Mouse (Mus musculus) spleen, postnatal 36 days (tissue): Measurements from ENCODE around the gene Acr.

Experiments used
- DNase-seq, 2 experiments: peaks; one replicate each; pipeline ENCODE4 v3.0.0; 2022; ENCODE audit warnings: low spot score in 2 of 2, mixed read lengths in 1 of 2

The Acr gene

DNA sequence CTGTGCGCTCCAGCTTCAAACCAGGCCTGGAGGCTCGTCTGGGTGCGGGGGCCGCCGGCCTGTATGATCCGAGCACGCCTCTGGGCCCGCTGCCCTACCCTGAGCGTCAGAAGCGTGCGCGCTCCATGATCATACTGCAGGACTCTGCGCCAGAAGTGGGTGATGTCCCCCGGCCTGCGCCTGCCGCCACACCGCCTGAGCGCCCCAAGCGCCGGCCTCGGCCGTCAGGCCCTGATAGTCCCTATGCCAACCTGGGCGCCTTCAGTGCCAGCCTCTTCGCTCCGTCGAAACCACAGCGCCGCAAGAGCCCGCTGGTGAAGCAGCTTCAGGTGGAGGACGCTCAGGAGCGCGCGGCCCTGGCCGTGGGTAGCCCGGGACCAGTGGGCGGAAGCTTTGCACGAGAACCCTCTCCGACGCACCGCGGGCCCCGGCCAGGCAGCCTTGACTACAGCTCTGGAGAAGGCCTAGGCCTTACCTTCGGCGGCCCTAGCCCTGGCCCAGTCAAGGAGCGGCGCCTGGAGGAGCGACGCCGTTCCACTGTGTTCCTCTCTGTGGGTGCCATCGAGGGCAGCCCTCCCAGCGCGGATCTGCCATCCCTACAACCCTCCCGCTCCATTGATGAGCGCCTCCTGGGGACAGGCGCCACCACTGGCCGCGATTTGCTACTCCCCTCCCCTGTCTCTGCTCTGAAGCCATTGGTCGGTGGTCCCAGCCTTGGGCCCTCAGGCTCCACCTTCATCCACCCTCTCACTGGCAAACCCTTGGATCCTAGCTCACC, 20.1 kb upstream of the Acr start:
- no peak for DNase-seq

DNA sequence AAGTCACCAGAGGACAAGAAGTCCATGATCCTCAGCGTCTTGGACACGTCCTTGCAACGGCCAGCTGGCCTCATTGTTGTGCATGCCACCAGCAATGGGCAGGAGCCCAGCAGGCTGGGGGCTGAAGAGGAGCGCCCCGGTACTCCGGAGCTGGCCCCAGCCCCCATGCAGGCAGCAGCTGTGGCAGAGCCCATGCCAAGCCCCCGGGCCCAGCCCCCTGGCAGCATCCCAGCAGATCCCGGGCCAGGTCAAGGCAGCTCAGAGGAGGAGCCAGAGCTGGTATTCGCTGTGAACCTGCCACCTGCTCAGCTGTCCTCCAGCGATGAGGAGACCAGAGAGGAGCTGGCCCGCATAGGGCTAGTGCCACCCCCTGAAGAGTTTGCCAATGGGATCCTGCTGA, 19.3 kb upstream of the Acr start:
- DNase-seq, result no peak

DNA sequence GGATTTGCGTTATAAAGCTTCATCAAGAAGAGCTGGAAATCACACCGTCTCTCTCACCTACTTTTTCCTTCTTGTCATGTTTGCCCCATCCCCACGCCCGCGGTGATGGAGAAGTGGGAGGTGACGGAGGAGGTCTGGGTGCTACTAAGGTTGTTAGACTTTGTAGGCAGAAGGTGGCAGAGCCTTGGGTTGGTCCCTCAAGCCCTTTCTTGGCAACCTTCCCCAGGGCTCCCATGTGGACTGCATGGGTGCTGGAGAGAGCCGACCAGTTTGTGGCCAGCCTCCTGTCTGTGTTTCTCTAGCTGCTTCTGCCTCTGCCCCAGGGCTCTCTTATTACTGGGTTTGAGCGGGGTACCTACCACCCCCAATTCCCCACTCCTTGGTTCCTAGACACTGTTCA, 17.6 kb upstream of the Acr start:
- no peak for DNase-seq

DNA sequence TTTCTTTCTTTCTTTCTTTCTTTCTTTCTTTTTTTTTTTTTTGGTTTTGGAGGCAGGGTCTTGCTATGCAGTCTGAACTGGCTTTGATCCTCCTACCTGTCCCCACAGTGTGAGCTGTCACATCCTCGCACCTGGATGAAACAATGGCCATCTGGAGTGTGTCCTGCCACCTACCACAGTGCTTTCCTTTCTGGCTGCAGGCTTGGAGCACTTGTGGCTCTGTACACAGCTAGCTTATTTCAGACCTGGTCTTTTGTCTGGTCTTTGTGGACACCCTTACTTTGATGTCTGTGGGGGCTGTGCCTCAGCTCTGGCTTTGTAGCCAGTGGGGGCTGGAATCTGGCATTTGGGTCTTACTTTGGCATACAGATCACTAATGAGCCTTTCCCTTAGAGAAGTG, 16.4 kb upstream of the Acr start:
- DNase-seq, result no peak

DNA sequence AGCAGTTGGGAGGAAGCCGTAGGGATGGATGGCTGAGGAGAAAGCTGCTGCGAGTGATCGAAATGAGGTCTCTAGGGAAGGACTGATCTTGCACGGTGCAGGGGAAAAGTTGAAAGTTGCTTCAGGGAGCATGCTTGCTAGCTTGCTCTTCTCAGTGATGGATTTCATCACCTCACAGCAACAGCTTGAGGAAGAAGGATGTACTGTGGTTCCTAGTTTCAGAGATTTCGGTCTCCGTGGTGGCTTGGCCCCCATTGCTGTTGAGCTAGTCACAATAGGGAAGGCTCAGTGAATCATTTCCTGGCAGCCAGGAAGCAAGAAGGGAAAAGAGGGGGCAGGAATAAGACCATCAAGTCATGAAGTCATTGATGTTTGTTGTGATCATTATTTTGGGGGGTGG, 12.5 kb upstream of the Acr start:
- no peak for DNase-seq

DNA sequence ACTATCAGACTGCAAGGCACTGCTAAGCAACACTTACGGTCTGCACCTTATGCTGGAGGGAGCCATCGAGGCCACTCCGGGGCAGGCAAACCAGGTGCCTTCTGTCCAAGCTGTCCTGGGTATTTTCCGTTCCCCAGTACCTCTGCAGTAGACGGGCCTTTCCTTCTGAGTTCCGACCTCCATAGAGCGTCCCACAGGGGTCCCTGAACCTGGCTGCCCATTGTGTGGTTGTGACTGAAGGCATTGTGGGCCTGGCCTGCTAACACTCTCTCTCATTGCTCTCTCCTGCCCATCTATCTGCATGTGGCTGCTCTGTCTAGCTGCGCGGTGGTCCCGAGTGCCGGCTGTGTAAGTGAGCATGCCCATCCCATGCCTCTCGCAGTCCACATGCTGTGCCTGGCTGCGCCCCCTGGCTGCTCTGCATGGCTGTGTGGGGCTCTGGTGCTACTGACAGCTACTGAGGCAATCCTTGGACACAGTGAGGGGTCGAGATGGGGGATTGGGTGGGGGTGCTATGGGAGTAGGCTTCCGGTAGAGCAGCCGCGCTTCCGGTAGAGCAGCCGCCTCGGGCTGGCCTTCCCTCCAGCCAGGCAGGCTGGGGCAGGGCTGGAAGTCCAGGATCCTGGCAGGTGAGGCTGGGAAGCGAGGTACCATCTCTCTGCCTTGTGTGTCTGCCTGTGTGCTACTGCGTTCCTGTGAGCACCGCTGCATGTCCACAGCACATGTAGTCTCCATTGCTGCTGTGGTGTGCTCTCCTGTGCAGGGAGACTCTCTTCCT, 11.5 kb upstream of the Acr start:
- DNase-seq, result no peak

DNA sequence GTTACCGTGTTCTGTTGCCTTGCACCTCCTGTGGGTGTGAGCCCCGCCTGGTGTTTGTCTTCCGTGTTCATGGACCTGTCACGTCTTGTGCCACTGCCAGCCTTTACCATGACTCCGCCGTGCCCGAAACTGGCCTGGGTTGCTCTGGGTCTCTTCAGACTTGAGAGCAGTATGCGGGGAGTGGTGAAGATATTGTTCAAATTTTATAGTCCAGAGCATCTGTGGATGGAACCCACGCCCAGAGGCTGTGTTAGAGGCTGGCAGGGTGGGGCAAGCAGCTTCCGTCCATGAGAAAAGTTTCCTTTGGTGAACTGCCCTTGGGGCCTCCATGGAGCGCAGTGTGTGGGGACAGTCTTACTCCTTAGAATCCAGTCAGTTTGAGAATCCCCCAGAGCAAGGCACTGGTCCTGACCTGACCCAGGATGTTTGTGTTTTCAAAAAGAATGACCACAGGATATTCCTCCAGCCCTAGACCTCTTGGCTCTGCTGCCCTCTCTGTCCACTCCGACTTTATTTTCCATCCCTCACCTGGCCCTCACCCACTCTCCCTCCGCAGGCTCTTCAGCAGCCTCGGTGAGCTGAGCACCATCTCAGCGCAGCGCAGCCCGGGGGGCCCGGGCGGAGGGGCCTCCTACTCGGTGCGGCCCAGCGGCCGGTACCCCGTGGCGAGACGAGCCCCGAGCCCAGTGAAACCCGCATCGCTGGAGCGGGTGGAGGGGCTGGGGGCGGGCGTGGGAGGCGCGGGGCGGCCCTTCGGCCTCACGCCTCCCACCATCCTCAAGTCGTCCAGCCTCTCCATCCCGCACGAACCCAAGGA, 10.7 kb upstream of the Acr start:
- no peak for DNase-seq

DNA sequence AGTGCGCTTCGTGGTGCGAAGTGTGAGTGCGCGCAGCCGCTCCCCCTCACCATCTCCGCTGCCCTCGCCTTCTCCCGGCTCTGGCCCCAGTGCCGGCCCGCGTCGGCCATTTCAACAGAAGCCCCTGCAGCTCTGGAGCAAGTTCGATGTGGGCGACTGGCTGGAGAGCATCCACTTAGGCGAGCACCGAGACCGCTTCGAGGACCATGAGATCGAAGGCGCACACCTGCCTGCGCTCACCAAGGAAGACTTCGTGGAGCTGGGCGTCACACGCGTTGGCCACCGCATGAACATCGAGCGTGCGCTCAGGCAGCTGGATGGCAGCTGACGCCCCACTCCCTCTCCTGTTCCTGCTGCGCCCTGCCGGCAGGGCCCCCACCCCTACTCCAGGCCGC, 10.1 kb upstream of the Acr start:
- DNase-seq, result no peak

DNA sequence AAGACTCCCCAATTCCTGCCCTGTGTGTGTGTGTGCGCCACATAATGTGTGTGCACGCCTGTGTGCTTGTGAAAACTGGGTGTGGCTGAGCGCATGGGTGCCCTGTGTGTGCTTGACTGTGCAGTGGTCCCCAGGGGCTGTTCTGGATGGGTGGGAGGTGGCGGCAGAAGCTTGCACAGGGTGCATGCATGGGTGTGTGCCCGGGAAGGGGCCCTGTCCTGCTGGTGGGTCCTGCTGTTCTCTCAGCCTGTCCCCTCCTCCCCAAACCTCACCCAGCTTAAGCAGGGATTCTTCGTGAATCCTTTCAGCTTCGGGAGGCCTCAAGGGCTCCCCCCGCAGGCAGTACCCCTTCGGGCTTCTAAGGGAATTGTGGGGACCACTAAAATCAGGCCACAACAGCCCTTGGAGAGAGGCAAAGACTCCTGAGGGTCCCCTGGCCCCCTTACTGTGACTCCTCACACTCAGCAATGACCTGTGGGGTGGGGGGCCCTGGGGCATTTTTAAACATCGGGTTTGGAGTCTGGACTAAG, 8.9 kb upstream of the Acr start:
- DNase-seq, result no peak

DNA sequence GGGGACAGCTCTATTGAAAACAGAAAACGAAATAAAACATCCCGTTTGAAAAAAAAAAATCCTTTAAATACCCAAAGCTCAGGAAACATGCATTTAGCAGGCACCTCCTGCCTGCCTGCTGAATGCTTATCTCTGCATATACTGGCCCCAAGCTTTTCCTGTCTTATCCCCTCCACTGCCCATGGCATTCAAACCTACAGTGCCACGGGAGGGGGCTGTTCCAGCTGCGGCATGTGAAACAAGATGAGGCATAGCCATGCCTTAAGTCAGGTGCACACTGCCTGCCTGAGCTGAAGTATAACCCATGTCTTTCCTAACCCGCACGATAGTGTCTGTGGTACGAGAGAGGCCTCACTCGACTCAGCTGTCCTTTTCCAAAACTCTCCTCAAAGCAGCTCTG, 4.0 kb downstream of the Acr start:
- DNase-seq, result no peak

DNA sequence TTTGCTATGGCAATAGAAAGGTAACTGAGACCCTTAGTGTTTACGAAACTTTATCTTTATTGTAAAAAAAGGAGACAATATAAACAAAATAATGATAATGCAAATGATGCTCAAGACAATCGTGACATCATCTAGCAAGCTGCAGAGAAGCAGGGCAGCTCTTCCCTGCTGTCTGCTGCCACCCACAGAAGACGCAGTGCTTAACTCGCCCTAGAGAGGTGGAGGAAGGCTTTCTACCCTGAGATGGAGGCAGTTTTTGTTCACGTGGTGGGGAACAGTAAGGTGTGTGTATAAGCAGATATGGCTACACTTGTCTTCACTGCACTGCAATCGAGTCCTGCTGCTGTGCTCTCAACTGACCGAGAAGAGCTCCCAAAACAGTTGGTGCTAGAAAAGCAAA, 14.4 kb downstream of the Acr start:
- no peak for DNase-seq

DNA sequence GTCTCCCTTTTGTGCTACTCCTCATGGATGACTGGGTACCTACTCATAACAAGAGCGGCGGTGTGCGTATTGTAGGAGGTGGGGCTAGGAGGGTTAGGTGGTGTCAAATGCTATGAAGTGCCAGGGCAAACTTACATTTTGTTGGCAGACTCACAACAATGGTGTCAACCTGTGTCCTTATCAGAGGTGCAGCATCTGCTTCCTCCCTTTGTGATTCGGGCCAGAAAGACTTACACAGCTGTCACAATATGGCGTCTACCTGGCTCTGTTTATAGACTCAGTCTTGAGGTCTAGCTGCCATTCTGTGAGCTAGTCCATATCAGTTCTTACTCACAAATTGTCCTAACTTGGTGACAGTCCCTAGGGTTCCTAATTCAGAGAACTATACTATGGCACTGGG, 17.0 kb downstream of the Acr start:
- no peak for DNase-seq

DNA sequence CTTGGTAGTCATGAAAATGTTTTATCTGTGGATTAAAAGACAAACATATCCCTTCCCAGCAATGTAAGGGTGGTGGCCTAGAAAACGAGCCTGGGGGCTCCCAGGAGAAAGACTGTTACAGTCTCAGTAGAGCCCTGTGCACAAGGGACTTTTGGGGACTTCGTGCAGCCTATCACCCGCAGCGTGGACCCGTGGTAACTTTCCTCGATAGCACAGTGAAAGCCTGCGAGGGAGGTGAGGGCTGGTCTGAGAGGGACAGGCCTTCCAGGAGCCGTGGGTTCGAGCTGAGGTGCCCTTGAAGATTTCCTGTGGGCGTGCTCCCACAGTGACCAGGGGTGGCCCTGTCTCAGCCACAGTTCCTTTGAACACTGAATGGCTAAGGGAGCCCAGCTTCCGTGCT, 17.5 kb downstream of the Acr start:
- DNase-seq, result no peak

DNA sequence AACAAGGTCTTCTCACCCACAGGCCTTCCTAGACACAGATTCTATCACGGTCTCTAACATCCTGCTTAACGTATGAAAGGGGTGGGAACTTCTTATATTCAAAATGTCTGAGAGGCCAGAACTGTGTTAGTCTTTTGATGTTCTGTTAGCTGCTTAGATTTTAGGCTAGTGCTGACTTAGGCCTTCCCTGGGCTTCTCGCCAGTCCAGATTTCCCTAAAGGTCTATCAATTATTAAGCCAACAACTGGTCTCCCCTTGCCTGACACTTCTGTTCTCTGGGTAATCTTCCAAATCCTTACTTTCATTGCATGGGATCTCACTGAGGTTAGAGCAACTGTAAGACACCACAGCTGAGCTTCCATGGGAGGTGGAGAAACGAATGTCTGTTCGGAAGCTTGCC, 21.0 kb downstream of the Acr start:
- DNase-seq, result no peak

DNA sequence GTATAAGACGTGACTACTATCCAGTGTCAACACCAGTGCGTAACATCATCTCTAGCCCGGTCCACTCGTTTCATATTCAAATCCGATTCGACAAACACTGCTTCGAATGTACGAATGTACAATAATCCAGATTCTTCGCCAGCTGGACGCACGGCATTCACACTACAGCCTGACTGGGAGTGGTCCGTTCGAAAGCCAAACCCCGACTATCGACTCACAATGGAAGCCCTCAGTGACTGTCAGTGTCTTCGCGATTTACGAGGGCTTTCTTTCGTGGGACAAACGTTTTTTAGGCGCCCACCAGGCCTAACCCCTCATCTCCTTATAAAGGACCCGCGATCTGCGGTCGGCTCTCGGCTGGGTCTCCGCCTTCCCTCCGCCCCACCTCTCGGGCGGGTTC, 23.2 kb downstream of the Acr start:
- no peak for DNase-seq

DNA sequence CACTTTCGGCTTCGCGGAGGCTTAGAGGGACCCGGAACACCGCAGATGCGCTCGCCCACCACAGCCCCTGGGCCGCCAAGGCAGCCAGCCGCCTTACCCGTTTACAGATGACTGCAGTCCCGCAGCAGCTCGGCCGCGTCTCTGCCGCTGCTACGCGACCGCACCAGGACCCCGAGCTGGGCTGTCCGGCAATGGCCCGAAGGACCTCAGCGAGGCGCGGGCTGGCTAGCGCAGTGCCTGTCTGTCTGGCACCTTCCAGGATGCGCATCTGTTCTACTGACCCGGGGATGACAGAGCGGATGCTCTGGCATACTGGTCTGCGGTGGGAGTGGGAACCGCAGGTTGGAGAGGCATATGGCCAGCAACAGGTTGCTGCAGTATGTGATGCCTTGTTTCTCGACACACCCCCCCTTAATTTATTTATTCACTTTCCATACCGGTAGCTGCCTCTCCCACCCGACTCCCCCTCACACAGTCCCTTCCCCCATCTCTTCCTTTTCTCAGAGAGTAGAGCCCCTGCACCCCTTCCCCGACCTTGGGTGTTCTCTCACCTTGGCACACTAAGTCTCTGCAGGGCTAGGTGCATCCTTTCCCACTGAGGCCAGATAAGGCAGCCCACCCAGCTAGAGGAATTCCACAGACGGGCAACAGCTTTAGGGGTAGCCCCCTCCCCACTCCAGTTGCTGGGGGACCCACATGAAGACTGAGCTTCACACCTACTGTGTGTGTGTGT, 23.8 kb downstream of the Acr start, which contains the start of gene Rabl2:
Rabl2 (minus strand) TSS at position 201 of the 733 bp plus-strand sequence.
- peak; percentile 75 to 77 for DNase-seq

DNA sequence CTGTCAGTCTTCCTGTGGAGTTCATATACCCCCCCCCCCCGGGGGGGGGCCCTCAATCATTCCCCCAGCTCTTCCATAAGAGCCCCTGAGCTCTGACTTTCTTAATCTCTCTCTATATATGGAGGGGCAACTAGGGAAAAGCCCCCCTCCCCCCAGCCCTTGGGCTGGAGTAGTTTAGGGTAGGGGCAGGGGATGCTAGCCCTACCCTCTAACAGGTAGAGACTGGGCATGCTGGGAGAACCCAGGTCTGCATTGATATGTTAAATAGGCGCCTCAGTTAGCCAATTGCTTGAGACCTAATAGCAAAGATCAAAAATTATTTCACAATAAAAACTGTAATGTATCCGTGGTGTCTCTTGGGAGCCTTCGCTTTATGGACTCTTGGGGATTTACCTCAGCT, 24.4 kb downstream of the Acr start:
- DNase-seq, result no peak

DNA sequence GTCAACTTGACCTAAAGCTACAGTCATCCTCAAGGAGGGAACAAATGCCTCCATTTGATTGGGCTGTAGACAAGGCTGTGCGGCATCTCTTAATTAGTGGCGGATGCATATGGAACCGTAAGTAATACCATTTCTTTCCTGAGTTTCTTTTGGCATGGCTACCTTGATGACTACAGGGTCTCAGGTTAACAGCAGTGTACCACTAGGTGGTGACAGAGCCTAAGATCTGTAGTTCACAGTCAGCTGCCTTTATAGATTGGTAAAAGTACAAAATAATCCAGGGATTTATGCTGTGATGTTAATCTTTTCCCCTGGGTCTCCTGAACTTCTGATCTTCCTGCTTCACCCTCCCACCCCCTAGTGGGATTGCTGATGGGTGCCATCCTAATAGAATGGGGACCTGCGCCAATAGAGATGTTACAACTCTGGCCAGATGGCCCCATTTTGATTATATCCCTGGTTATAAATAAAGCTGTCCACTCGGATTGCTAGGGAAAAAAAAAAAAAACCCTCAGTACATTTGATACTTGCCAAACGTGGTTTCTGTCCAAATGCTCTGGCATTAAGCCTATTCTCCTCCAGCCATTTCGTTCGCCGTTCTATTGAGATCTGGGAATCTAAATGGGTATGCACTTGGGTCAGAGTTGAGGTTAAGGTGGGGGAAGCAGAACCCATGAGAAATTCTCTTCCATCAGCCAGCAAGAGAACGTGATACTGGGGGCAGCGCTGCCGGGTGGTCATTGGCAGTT, 37.9 kb downstream of the Acr start:
- no peak for DNase-seq

DNA sequence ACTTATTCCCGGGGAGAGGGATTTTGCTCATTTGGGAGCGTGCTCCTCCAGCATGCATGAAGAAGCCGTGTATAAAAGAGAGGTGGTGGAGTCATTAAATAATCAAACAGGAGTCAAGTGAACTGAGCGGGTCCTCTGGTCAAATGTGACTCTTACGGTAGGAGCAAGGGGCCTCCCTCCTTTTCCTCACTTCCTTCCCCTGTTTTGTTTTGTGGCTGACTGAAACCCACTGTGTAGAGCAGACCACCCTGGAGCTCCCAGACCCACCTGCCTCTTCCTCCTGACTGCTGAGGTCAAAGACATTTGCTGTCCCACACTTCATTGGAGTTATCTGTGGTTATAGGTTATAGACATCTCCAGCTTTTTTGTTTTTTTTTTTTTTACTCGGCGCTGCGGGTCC, 39.4 kb downstream of the Acr start:
- no peak for DNase-seq

DNA sequence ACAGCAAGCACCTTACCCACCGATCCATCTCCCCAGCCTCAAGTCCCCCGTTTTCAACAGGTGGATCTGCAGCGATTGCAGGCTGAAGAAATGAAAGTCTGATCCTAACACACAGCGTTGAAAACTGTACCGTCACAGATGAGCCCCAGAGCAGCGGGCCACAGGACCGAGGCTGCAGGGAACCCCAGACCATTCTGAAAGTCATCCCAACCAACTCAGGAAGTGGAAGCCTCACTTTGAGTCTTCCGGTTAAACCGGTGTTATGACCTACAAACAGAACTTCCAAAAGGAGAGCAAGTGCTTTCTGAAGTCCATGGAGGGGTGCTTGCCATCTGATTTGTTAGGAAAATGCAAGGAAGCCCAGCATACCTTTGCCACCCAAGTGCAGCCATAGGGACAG, 39.8 kb downstream of the Acr start:
- DNase-seq, result no peak
